Mouse (Mus musculus) embryonic facial prominence, embryonic 14.5 days (tissue): ENCODE data around the gene Btg2. TPM values are rescaled to one million over a fixed set of nuclear protein-coding genes. Genes with fewer than 3 reads are reported as not detected.

Source experiments
- ATAC-seq: fragments of 200-750 bp; cut with Nextera tagmentation; 2 replicates; pipeline ENCODE4 v1.8.0; 2017; ENCODE audit warnings: low read depth, moderate number of reproducible peaks, moderate TSS enrichment
- DNase-seq: peaks from one replicate; pipeline ENCODE4 v3.0.0-alpha.2; 2015; ENCODE audit warnings: low spot score
- H3K27ac ChIP-seq: fragments of 300-500 bp; sonication (generic); replicated peaks from 2 replicates; pipeline ENCODE4 v1.5.1; 2014; ENCODE audit warnings: low read depth, mild to moderate bottlenecking, low read length, moderate library complexity
- H3K27me3 ChIP-seq: fragments of 300-500 bp; sonication (generic); replicated peaks from 2 replicates; pipeline ENCODE4 v1.6.1; 2014; ENCODE audit warnings: low read length; ENCODE audit not compliant: control insufficient read depth, insufficient read depth
- H3K36me3 ChIP-seq: fragments of 300-500 bp; sonication (generic); 2 replicates; pipeline ENCODE4 v1.6.1; 2014; ENCODE audit warnings: low read length, mixed read lengths; ENCODE audit not compliant: control insufficient read depth, insufficient read depth
- H3K4me1 ChIP-seq: fragments of 300-500 bp; sonication (generic); 2 replicates; pipeline ENCODE4 v1.6.1; 2014; ENCODE audit warnings: antibody characterized with exemption, low read length; ENCODE audit not compliant: control insufficient read depth, insufficient read depth
- H3K4me2 ChIP-seq: fragments of 300-500 bp; sonication (generic); 2 replicates; pipeline ENCODE4 v1.6.1; 2014; ENCODE audit warnings: low read depth, mild to moderate bottlenecking, low read length, moderate library complexity, mixed read lengths
- H3K4me3 ChIP-seq: fragments of 300-500 bp; sonication (generic); 2 replicates; pipeline ENCODE4 v1.5.1; 2014; ENCODE audit warnings: low read depth, mild to moderate bottlenecking, low read length
- H3K9ac ChIP-seq: fragments of 300-500 bp; sonication (generic); 2 replicates; pipeline ENCODE4 v1.6.1; 2014; ENCODE audit warnings: low read depth, mild to moderate bottlenecking, low read length, moderate library complexity, mixed read lengths
- H3K9me3 ChIP-seq: fragments of 300-500 bp; sonication (generic); 2 replicates; pipeline ENCODE4 v1.6.1; 2016; ENCODE audit warnings: low read length; ENCODE audit not compliant: control insufficient read depth
- WGBS: fragments of 180-500 bp; shearing (Covaris S2); extraction: QIAGEN DNeasy Blood & Tissue Kit; methylation state at CpG from one replicate; pipeline ENCODE4 v1.1.7; 2014; 5-methylcytosine and 5-hydroxymethylcytosine counted together
- polyA plus RNA-seq: library from polyadenylated mRNA; unstranded; fragments of >200 nt; fragmentation: Nextera tagmentation; extraction: Ambion mirVana; gene quantifications from 2 replicates; pipeline ENCODE4 v1.2.1, GENCODE M21; 2014

Gene Btg2
- polyA plus RNA-seq, 1 experiment from 2014 or later: 41.3 TPM

DNA sequence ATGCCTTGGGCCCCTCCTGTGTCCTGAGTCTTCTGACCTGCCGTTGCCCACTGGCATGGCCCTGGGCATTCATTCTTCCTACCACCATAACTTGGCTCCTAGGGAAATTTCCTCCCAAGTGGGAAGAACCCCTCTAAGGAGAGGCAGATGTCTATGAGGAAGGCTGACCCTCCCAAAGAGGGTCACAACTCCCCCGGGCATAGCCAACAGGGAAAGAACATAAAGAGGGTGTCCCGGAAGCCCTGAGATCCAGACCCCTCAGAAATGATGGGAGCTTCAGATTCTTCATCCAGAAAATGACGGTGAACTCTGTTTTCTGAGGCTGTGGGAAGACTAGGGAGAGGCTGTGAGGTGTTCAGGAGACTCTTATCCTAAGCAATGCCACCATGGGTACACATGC, 16.8 kb upstream of the Btg2 start:
- Histone ChIP-seq H3K9ac (0 out of 2 replicates have a peak overlapping the region, but pooled peaks have one; percentile 22), H3K27ac (peak overlapping the region; percentile 82; the same call in 1 of the 2 replicates), H3K4me1 (peaks cover 59% of the 10 kb centered on the region), H3K4me2 (0 out of 2 replicates have a peak overlapping the region, but pooled peaks have one; percentile 0), H3K36me3 (no peaks in the 10 kb centered on the region), H3K4me3 (no peak overlapping the region), H3K9me3 (no peaks in the 10 kb centered on the region), H3K27me3 (no peaks in the 10 kb centered on the region)
- DNase-seq (no peak), ATAC-seq (no peak)
- 73% methylated on average over 4 of the region's 4 CpGs for WGBS

DNA sequence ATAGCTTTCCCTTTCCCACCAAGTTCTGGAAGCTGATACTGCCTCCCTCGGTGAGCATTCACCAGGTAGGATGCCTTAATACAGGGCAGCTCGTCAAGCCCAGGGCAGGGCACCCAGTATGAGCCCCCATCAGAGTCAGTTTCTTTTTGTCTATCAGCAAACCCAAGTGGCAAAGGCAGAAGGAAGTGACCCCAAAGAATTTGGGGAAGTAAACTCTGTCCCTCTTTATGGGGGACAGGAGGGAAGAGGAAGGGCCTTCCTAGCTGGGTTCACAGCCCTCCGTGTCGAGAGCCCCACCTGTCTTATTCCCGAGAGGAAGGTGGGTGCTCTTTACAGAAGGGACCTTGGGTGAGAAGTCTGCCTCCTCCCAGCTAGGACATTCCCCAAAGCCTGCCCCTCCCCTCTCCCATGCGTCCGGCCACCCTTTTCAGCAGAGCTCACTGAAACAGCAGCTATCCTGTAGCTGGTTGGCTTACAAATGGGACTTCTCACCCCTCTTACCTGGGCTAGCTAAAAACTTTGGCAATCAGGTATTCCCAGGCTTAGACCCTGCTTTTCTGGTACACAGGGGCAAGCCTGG, 16.2 kb upstream of the Btg2 start:
- 64% methylated on average over 6 of the region's 7 CpGs for WGBS
- DNase-seq (no peak), ATAC-seq (no peak)
- Histone ChIP-seq H3K4me3 (no peak overlapping the region), H3K4me2 (no peak overlapping the region), H3K27me3 (no peaks in the 10 kb centered on the region), H3K36me3 (no peaks in the 10 kb centered on the region), H3K4me1 (peaks cover 59% of the 10 kb centered on the region), H3K9me3 (no peaks in the 10 kb centered on the region), H3K27ac (no peak overlapping the region), H3K9ac (0 out of 2 replicates have a peak overlapping the region, but pooled peaks have one; percentile 22)

DNA sequence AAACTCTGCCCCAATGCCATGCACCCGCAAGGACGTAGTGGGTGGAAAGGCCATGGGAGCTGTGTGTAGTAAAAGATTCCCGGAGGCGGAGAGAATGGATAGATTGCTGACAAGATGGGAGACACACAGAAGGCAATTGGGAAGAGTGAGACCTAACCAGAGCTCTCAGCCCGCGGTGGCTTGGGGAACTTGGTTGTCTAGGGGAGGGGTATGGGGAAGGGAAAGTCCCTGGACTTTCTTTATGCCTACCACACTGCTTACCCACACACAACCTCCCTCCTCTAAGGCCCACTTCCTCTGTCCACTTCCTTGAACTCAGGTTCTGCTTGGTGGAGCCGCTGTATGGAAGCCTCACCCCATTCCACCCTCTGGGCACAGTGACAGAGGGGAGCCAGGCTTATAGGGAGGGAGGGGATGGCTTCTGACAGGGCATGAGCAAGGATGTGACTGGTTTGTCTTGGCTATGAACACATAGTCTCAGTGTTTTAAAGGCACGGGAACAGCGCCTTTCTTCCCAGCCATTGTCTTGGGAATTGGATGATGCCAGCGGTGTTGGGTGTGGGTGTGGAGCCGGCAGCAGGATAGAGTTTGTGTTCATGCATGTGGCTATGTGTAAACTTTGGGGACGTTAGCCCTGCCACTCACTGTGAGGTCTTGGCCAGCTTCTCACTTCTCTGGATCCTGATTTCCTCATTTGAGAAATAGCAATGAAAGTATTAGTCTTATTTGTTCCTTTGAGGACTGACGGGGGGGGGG, 15.0 kb upstream of the Btg2 start:
- Histone ChIP-seq H3K36me3 (no peaks in the 10 kb centered on the region), H3K4me2 (peak overlapping the region; percentile 74), H3K9me3 (no peaks in the 10 kb centered on the region), H3K9ac (peak overlapping the region; percentile 58; the same call in 1 of the 2 replicates), H3K4me1 (peaks cover 54% of the 10 kb centered on the region), H3K27ac (peak overlapping the region; percentile 84), H3K4me3 (no peak overlapping the region; the same call in 1 of the 2 replicates), H3K27me3 (no peaks in the 10 kb centered on the region)
- no peak for ATAC-seq
- DNase-seq: no peak
- WGBS: 59% methylated on average over 13 of the region's 13 CpGs

DNA sequence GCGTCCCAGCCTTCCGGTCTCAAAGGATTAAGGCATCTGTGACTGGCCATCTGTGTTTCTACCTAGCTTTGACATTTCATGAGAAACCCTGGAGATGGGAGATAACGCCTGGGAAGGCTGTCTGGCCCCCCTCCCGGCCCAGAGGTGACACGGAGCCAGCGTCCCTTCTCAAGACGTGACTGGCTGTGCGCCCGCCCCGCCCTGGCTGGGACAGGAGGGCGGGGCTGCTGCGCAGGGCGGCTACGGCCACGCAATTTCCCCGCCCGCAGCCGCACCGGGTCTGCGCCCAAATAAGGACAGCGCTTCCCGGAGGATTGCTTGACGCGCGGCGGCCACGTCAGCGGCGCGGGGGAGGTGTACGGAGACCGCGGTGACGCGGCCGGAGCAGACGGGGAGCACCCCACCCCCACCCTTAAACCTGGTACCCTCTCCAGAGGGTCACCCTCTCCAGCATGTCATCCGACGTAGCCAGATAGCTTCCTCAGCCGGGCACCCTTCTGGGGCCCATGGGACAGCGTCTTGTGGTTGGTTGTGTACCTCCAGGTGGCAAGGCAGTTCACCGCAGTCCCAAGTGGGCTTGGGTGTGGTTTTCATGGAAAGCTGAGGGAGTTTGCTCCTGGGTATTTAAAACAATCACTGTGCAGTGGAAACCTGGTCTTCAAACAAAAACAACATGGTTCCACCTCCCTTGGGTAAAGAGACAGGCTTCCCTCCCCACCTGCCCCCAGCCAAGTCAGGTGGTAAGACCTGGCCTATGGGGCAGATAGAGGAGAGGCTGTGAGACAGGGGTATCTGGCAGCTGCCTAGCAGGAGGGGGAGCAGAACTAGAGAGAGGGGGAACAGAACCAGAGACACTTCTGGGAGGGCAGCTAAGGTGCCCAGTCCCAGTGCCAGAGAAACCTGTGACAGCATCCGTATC, 14.2 kb upstream of the Btg2 start:
- H3K27me3 ChIP-seq: no peaks in the 10 kb centered on the region
- peak overlapping the region; percentile 74 for H3K4me2 ChIP-seq
- peak overlapping the region; percentile 84 for H3K27ac ChIP-seq
- H3K9me3 ChIP-seq: no peaks in the 10 kb centered on the region
- H3K9ac ChIP-seq: peak overlapping the region; percentile 58
- peak overlapping the region; percentile 38 for H3K4me3 ChIP-seq
- no peaks in the 10 kb centered on the region for H3K36me3 ChIP-seq
- 3% methylated on average over 34 of the region's 43 CpGs for WGBS
- ATAC-seq (peak; percentile 91), DNase-seq (peak; percentile 96)
- peaks cover 46% of the 10 kb centered on the region for H3K4me1 ChIP-seq

DNA sequence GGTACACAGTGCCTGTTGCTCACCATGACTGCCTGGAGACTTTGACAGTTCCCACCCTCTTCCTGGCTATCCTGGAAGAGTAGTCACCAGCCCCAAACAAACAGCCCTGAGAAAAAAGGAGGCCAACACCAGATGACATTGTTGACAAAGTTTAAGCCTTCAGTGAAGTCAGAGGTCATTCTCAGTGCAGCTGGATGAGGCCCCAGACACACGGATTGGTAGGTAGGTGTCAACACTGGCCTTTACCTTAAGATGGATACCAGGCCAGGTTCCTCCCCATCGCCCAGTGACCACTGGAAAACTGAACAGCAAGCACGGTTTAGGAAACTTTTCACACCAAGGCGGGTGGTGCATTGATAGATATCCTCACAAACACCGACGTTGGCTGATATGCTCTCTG, 13.4 kb upstream of the Btg2 start:
- WGBS: 38% methylated on average over 6 of the region's 6 CpGs
- no peak for ATAC-seq

DNA sequence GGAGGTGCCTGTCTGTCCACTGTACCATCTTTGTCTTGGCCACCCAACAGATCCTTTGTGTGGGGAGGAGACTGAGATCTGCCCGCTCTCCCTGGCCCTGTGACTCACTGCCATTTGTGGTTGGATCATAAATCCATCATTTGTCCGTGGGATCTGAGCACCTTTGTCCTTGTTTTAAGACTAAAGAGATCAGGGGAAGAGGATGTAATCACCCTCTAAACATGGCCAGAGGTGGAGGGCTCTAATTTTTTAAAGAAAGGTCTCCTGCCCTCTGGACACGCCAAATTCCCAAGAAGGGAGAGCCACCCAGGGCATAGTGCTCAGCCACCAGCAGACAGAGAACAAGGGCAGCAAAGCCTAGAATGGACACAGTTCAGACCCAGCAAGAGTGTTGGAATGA, 12.9 kb upstream of the Btg2 start:
- ATAC-seq (no peak), DNase-seq (no peak)
- Histone ChIP-seq H3K36me3 (no peaks in the 10 kb centered on the region), H3K4me1 (peaks cover 45% of the 10 kb centered on the region), H3K9me3 (no peaks in the 10 kb centered on the region), H3K27ac (peak overlapping the region; percentile 84; the same call in 1 of the 2 replicates), H3K4me3 (no peak overlapping the region), H3K27me3 (no peaks in the 10 kb centered on the region), H3K9ac (no peak overlapping the region), H3K4me2 (no peak overlapping the region)
- WGBS: 87% methylated on average over 3 of the region's 3 CpGs

More for the DNA sequence above, 13.4 kb upstream of the Btg2 start:
- no peaks in the 10 kb centered on the region for H3K27me3 ChIP-seq
- H3K36me3 ChIP-seq: no peaks in the 10 kb centered on the region
- DNase-seq: no peak
- H3K4me3 ChIP-seq: peak overlapping the region; percentile 38
- H3K9ac ChIP-seq: peak overlapping the region; percentile 58
- H3K4me1 ChIP-seq: peaks cover 44% of the 10 kb centered on the region
- H3K27ac ChIP-seq: peak overlapping the region; percentile 84
- peak overlapping the region; percentile 74 for H3K4me2 ChIP-seq
- no peaks in the 10 kb centered on the region for H3K9me3 ChIP-seq

DNA sequence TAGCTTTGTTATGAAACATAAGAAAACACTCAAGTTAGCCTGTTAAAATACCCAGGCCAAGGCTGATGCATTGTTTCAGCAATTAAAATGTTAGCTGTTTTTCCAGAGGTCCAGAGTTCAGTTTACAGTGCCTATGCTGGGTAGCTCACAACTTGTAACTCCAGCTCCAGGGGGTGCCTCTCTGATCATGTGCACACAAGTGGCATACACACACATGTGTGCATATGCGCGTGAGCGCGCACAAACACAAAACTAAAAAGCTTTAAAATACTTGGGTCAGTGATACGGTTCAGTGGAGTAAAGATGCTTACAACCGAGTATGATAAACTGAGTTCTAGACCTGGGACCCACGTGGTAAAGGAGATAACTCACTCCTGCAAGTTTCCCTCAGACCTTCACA, 10.2 kb upstream of the Btg2 start:
- no peaks in the 10 kb centered on the region for H3K9me3 ChIP-seq
- no peak overlapping the region for H3K9ac ChIP-seq
- no peak overlapping the region for H3K4me2 ChIP-seq
- no peak overlapping the region for H3K27ac ChIP-seq
- 87% methylated on average over 7 of the region's 7 CpGs for WGBS
- H3K27me3 ChIP-seq: no peaks in the 10 kb centered on the region
- DNase-seq (no peak), ATAC-seq (no peak)
- no peaks in the 10 kb centered on the region for H3K36me3 ChIP-seq
- H3K4me3 ChIP-seq: no peak overlapping the region
- peaks cover 27% of the 10 kb centered on the region for H3K4me1 ChIP-seq

DNA sequence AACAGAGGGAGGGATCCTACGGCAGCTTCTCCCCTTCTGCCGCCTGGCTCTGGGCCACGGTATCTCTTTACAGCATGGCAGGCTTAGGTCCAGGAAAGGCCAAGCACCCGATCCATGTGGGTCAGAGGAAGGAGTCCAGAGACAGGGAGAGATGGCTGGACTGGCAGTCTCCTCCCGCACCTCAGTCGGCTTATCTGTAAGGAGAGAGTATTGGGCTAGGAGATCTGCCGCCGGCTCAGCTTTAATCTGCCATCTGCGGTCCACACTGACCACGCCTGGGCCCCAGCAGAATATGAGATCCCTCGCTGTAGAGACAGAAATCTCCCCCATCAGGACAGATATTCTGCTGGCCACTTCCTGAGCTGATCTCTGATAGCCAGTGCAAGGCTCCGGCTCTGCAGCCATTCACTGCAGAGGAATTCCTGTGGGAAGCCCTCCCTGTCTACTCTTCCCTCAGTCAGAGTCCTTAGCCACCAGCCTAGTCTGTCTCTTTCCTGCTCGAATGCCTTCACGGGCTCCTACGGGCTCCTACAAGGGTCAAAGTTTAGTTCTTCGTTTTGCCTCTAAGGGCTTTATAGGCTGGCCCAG, 8.0 kb upstream of the Btg2 start:
- Histone ChIP-seq H3K9ac (peak overlapping the region; percentile 27), H3K4me2 (peak overlapping the region; percentile 11; the same call in 1 of the 2 replicates), H3K36me3 (no peaks in the 10 kb centered on the region), H3K27me3 (no peaks in the 10 kb centered on the region), H3K9me3 (no peaks in the 10 kb centered on the region), H3K4me1 (peaks cover 20% of the 10 kb centered on the region), H3K27ac (no peak overlapping the region), H3K4me3 (no peak overlapping the region)
- 36% methylated on average over 13 of the region's 16 CpGs for WGBS
- DNase-seq (no peak), ATAC-seq (0 out of 2 replicates have a peak, but pooled peaks have one; percentile 22)
